Mouse (Mus musculus) kidney, postnatal 4 days (tissue): Measurements from ENCODE around the gene Cacna2d3.

Experiments used
- DNase-seq, 2 experiments: peaks; one replicate each; pipeline ENCODE4 v3.0.0; 2021; ENCODE audit warnings: mixed read lengths in 2 of 2

The Cacna2d3 gene

GRCm38 (mm10) chr14:28988211-28988900 lies 733.3 kb downstream of the Cacna2d3 start:
- DNase-seq: peak; percentile 7 to 36

GRCm38 (mm10) chr14:28984276-28984675 lies 737.4 kb downstream of the Cacna2d3 start:
- no peak for DNase-seq

GRCm38 (mm10) chr14:28980482-28980881 lies 741.2 kb downstream of the Cacna2d3 start:
- DNase-seq: peak; percentile 38 to 51

GRCm38 (mm10) chr14:28979230-28979629 lies 742.4 kb downstream of the Cacna2d3 start:
- no peak for DNase-seq

- no peak for DNase-seq
Measured at GRCm38 (mm10) chr14:28972620-28973019, 749.0 kb downstream of the Cacna2d3 start.

- no peak for DNase-seq
Measured at GRCm38 (mm10) chr14:28969247-28969646, 752.4 kb downstream of the Cacna2d3 start.

- DNase-seq: no peak
Measured at GRCm38 (mm10) chr14:28966881-28967280, 754.8 kb downstream of the Cacna2d3 start.

- DNase-seq: no peak
Measured at GRCm38 (mm10) chr14:28961379-28961778, 760.3 kb downstream of the Cacna2d3 start.

GRCm38 (mm10) chr14:28959042-28959441 lies 762.6 kb downstream of the Cacna2d3 start:
- DNase-seq: no peak

- peak; percentile 17 to 33 for DNase-seq
Measured at GRCm38 (mm10) chr14:28958131-28959015, 763.3 kb downstream of the Cacna2d3 start.

- DNase-seq: no peak
Measured at GRCm38 (mm10) chr14:28955181-28955580, 766.5 kb downstream of the Cacna2d3 start.

GRCm38 (mm10) chr14:28954588-28954987 lies 767.1 kb downstream of the Cacna2d3 start:
- no peak for DNase-seq

- no peak for DNase-seq
Measured at GRCm38 (mm10) chr14:28954086-28954485, 767.6 kb downstream of the Cacna2d3 start.

GRCm38 (mm10) chr14:28953409-28953808 lies 768.3 kb downstream of the Cacna2d3 start:
- DNase-seq: peak; percentile 39 to 53

GRCm38 (mm10) chr14:28950499-28950898 lies 771.2 kb downstream of the Cacna2d3 start:
- no peak for DNase-seq

GRCm38 (mm10) chr14:28949785-28950184 lies 771.9 kb downstream of the Cacna2d3 start:
- no peak for DNase-seq

- DNase-seq: no peak
Measured at GRCm38 (mm10) chr14:28948019-28948850, 773.4 kb downstream of the Cacna2d3 start.

GRCm38 (mm10) chr14:28932746-28933293 lies 788.8 kb downstream of the Cacna2d3 start:
- DNase-seq: no peak

- peak; percentile 8 to 25 for DNase-seq
Measured at GRCm38 (mm10) chr14:28923180-28923961, 798.3 kb downstream of the Cacna2d3 start.

- no peak for DNase-seq
Measured at GRCm38 (mm10) chr14:28918871-28919270, 802.8 kb downstream of the Cacna2d3 start.

GRCm38 (mm10) chr14:28915004-28915403 lies 806.7 kb downstream of the Cacna2d3 start:
- DNase-seq: no peak

GRCm38 (mm10) chr14:28907659-28908058 lies 814.0 kb downstream of the Cacna2d3 start:
- DNase-seq: no peak
